10 mouse cellular contexts compared by ENCODE assay signal in genomic region chr2:105682634-105683351, GRCm38 (mm10). TPM values are rescaled to one million over a fixed set of nuclear protein-coding genes. Genes with fewer than 3 reads are reported as not detected.
DNase-seq lines count a peak whose midpoint lies in the region; ATAC-seq and TF ChIP-seq lines count a peak whose summit lies in the region.
"Had no signal": no experiment of that assay in that cellular context is flagged by ENCODE, and none has a peak within 500 bp of the region (broad histone marks: within the 10 kb centered on the region; RNA-seq: fewer than 3 reads in every experiment).

No protein-coding gene starts in this region.

- peaks cover 4% of the 10 kb centered on the region for H3K36me3 ChIP-seq in forebrain, embryonic 11.5 days (ENCODE audit: control insufficient read depth, insufficient read depth, low read length)
- no peaks in the 10 kb centered on the region for H3K36me3 ChIP-seq in liver, postnatal 0 days (replicated peaks; ENCODE audit: insufficient read depth, low read length)
- H3K36me3 ChIP-seq: lung, embryonic 15.5 days had no signal

- TF ChIP-seq CTCF in liver, postnatal 0 days (IDR thresholded peaks at IDR 0.05; ENCODE audit: low read depth), result no peak
- TF ChIP-seq CTCF in left cerebral cortex, adult 2 months (IDR thresholded peaks at IDR 0.05), result no peak

- H3K9me3 ChIP-seq in forebrain, embryonic 11.5 days (ENCODE audit: control insufficient read depth, low read length), result no peaks in the 10 kb centered on the region
- H3K9me3 ChIP-seq in liver, postnatal 0 days (ENCODE audit: low read length), result no peaks in the 10 kb centered on the region
- H3K9me3 ChIP-seq: lung, embryonic 15.5 days had no signal

- 11% methylated on average over 21 of the region's 21 CpGs for WGBS in forebrain, embryonic 11.5 days
- WGBS in liver, postnatal 0 days (ENCODE audit: insufficient replicate concordance), result 1% methylated on average over 21 of the region's 21 CpGs

- no peak for ATAC-seq in forebrain, embryonic 11.5 days (replicated peaks; ENCODE audit: low FRiP score)
- ATAC-seq in liver, postnatal 0 days, result no peak
- ATAC-seq in granulocyte monocyte progenitor cell, adult 5-6 weeks (replicated peaks; ENCODE audit: poor library complexity, severe bottlenecking), result no peak; the same call in 1 of the 2 replicates

- DNase-seq in 416B (ENCODE audit: low read depth) (peak; percentile 56), ES-CJ7 (ENCODE audit: low read depth, low spot score) (peak; percentile 34)
- DNase-seq in forebrain, embryonic 11.5 days (ENCODE audit: low spot score), result peak; percentile 66
- DNase-seq in liver, postnatal 0 days, result no peak
- DNase-seq in left cerebral cortex, adult 2 months (ENCODE audit: extremely low spot score in 1 of 2, low spot score in 2 of 2), result no peak
- no peak for DNase-seq in adrenal gland, postnatal 25 days
- no peak for DNase-seq in kidney, adult 8-10 months
- DNase-seq: adrenal gland, adult 2 months had no signal

- peaks cover 18% of the 10 kb centered on the region for H3K27me3 ChIP-seq in forebrain, embryonic 11.5 days (ENCODE audit: control insufficient read depth, insufficient read depth, low read length)
- H3K27me3 ChIP-seq in liver, postnatal 0 days (ENCODE audit: insufficient read depth, low read length), result peaks cover 95% of the 10 kb centered on the region

- peak overlapping the region; percentile 98 for H3K9ac ChIP-seq in forebrain, embryonic 11.5 days (ENCODE audit: low read length)
- no peak overlapping the region for H3K9ac ChIP-seq in liver, postnatal 0 days (replicated peaks)
- H3K9ac ChIP-seq: lung, embryonic 15.5 days had no signal

- peak overlapping the region; percentile 93 for H3K4me2 ChIP-seq in forebrain, embryonic 11.5 days (ENCODE audit: low read depth, low read length, severe bottlenecking)
- 0 out of 2 replicates have a peak overlapping the region, but pooled peaks have one; percentile 40 for H3K4me2 ChIP-seq in liver, postnatal 0 days (ENCODE audit: low read depth, low read length)
- H3K4me2 ChIP-seq: lung, embryonic 15.5 days had no signal

- H3K4me1 ChIP-seq in forebrain, embryonic 11.5 days (replicated peaks; ENCODE audit: control insufficient read depth, insufficient read depth, low read length), result peaks cover 32% of the 10 kb centered on the region
- peaks cover 4% of the 10 kb centered on the region for H3K4me1 ChIP-seq in liver, postnatal 0 days (ENCODE audit: insufficient read depth)
- H3K4me1 ChIP-seq: lung, embryonic 15.5 days had no signal

- intact Hi-C loops in left cerebral cortex, adult 2 months (cut with DNase I), result no loop called here

- H3K27ac ChIP-seq in forebrain, embryonic 11.5 days (ENCODE audit: low read depth, low read length), result peak overlapping the region; percentile 86
- H3K27ac ChIP-seq in liver, postnatal 0 days (ENCODE audit: low read depth), result no peak overlapping the region
- no peak overlapping the region for H3K27ac ChIP-seq in left cerebral cortex, adult 2 months
- H3K27ac ChIP-seq: lung, embryonic 15.5 days had no signal

- no peak for TF ChIP-seq EP300 in liver, postnatal 0 days (IDR thresholded peaks at IDR 0.05; ENCODE audit: low read depth)

- H3K4me3 ChIP-seq in forebrain, embryonic 11.5 days (ENCODE audit: low read depth, low read length), result peak overlapping the region; percentile 84
- peak overlapping the region; percentile 8; the same call in 1 of the 2 replicates for H3K4me3 ChIP-seq in liver, postnatal 0 days (ENCODE audit: low read depth, low read length)
- H3K4me3 ChIP-seq in left cerebral cortex, adult 2 months, result no peak overlapping the region

RNA-seq across cellular contexts. Expression of gene Pax6, which starts 14.1 kb away (rescaled TPM):
- polyA plus RNA-seq in forebrain, embryonic 11.5 days (2014; fragmentation: Nextera tagmentation; extraction: Ambion mirVana), result 97.2 and 103 TPM in 2 replicates
- not detected in 2 replicates for polyA plus RNA-seq in liver, postnatal 0 days (2015; fragmentation: Nextera tagmentation; extraction: Ambion mirVana)
- total RNA-seq in left cerebral cortex, adult 2 months (2021), result 10 to 100 TPM in 1 of 2 experiments, 1 to 10 TPM in 1; 8.2 to 11.7 TPM
- total RNA-seq in adrenal gland, postnatal 25 days (2021), result not detected in 2 replicates
- total RNA-seq in granulocyte monocyte progenitor cell, adult 5-6 weeks (2014; fragmentation: Nextera tagmentation), result not detected in 2 replicates
- total RNA-seq in granulocyte monocyte progenitor cell, adult 5-6 weeks (2017), result 0.10 TPM in 1 of 2 replicates, not detected in the other
- total RNA-seq: adrenal gland, adult 2 months had no signal
- polyA plus RNA-seq: adrenal gland, adult 2 months; lung, embryonic 15.5 days had no signal

Comparison
In these comparisons a context has a peak if more than half of its experiments do, and no peak if none do; other contexts are left out.
1. DNase-seq: peak in 416B (single experiment), ES-CJ7 (single experiment) and forebrain, embryonic 11.5 days (single experiment); none in liver, postnatal 0 days (single experiment), left cerebral cortex, adult 2 months (0 of 2), adrenal gland, postnatal 25 days (single experiment) and kidney, adult 8-10 months (0 of 2).